Mouse (Mus musculus): ENCODE data around the gene 1810009A15Rik.
A peak's percentile ranks its signal among the peaks of the same experiment; 100 is the strongest.

Gene 1810009A15Rik

GRCm38 (mm10) chr19:8920836-8921291, 32.2 kb downstream of the 1810009A15Rik start:
- no peak for DNase-seq

GRCm38 (mm10) chr19:8921741-8922140, 33.1 kb downstream of the 1810009A15Rik start:
- no peak for DNase-seq

GRCm38 (mm10) chr19:8926766-8927165, 38.1 kb downstream of the 1810009A15Rik start:
- no peak for DNase-seq

DNA sequence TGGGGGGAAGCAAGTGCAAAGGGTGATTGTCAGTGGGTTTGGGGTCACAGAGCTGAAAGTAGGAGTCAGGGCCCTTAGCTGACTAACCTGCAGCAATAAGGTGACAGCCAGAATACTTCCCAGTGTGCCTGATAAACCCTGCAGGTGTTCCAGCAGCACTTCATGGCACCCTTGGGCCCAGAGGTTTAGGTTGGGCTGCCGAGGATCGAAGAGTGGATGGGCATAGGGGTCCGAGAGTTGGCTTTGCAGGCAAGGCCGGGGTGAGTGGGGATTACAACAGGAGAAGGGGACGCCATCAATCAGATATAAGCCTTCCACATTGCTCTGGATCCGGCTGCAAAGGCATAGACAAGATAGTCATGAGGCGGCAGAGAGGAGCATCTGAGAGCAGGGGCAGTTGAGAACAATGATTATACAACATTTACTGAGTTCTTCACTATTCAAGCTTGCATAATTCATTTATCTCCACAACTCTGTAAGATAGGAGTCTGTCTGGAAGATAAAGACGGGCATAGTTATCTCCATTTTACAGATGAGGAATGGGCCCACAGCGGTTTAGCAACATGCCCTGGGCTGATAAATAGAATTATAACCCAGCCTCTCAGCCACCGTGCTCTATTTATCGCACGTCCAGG, 39.4 kb downstream of the 1810009A15Rik start:
- DNase-seq, result no peak

- no peak for DNase-seq
Measured at GRCm38 (mm10) chr19:8928689-8929223, 40.1 kb downstream of the 1810009A15Rik start.

- DNase-seq, result peak; percentile 91 to 94
Measured at GRCm38 (mm10) chr19:8929224-8930088, 40.8 kb downstream of the 1810009A15Rik start, which contains the start of the genes Rom1 and Eml3. Rom1 (minus strand) TSS chr19:8929356. Eml3 (plus strand) TSS chr19:8929552.

- no peak for DNase-seq
Measured at GRCm38 (mm10) chr19:8930117-8930516, 41.5 kb downstream of the 1810009A15Rik start.

DNA sequence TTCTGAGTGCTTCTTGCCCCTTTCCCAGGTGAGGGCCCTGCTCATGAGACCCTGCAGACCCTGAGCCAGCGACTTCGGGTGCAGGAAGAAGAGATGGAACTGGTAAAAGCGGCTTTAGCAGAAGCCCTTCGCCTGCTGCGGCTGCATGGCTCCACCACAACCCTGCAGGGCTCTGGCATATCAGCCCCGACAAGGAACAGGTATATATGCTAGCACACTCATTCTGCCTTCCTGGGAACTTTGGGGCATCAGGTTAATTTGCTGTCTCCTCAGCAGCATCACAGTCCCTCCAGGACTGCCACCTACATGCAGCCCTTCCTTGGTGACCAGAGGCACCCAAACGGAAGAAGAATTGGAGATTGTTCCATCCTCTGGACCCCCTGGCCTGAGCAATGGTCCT, 42.1 kb downstream of the 1810009A15Rik start:
- no peak for DNase-seq

- no peak for DNase-seq
Measured at GRCm38 (mm10) chr19:8936736-8937135, 48.1 kb downstream of the 1810009A15Rik start.

Data from kidney, adult 8-10 months (tissue).